Mouse (Mus musculus) hindbrain, embryonic 10.5 days (tissue): ENCODE measurements around the gene Crhr1. TPM values are rescaled to one million over a fixed set of nuclear protein-coding genes. Genes with fewer than 3 reads are reported as not detected.

Experiments used
- DNase-seq: peaks from one replicate; pipeline ENCODE4 v3.0.0-alpha.2; 2017; ENCODE audit warnings: low spot score
- H3K27ac ChIP-seq: fragments of 300-500 bp; sonication (generic); 2 replicates; pipeline ENCODE4 v1.5.1; 2016; ENCODE audit warnings: mild to moderate bottlenecking, moderate library complexity
- H3K27me3 ChIP-seq: fragments of 300-500 bp; sonication (generic); 2 replicates; pipeline ENCODE4 v1.6.1; 2016; ENCODE audit warnings: mild to moderate bottlenecking; ENCODE audit not compliant: poor library complexity, insufficient read depth, severe bottlenecking
- H3K36me3 ChIP-seq: fragments of 300-500 bp; sonication (generic); 2 replicates; pipeline ENCODE4 v1.6.1; 2016; ENCODE audit warnings: mild to moderate bottlenecking, moderate library complexity
- H3K4me1 ChIP-seq: fragments of 300-500 bp; sonication (generic); replicated peaks from 2 replicates; pipeline ENCODE4 v1.6.1; 2016; ENCODE audit warnings: mild to moderate bottlenecking
- H3K4me3 ChIP-seq: fragments of 300-500 bp; sonication (generic); 2 replicates; pipeline ENCODE4 v1.5.1; 2016; ENCODE audit warnings: mild to moderate bottlenecking, moderate library complexity
- H3K9me3 ChIP-seq: fragments of 300-500 bp; sonication (generic); 2 replicates; pipeline ENCODE4 v1.6.1; 2016; ENCODE audit warnings: mild to moderate bottlenecking, moderate library complexity
- WGBS: fragments of 180-500 bp; shearing (Covaris S2); methylation state at CpG from one replicate; pipeline ENCODE4 v1.1.7; 2016; 5-methylcytosine and 5-hydroxymethylcytosine counted together
- polyA plus RNA-seq: library from polyadenylated mRNA; unstranded; fragments of >200 nt; fragmentation: Nextera tagmentation; extraction: Ambion mirVana; gene quantifications from 2 replicates; pipeline ENCODE4 v1.2.1, GENCODE M21; 2016

Crhr1 gene
- polyA plus RNA-seq, 1 experiment from 2014 or later = 0.95 TPM

DNA sequence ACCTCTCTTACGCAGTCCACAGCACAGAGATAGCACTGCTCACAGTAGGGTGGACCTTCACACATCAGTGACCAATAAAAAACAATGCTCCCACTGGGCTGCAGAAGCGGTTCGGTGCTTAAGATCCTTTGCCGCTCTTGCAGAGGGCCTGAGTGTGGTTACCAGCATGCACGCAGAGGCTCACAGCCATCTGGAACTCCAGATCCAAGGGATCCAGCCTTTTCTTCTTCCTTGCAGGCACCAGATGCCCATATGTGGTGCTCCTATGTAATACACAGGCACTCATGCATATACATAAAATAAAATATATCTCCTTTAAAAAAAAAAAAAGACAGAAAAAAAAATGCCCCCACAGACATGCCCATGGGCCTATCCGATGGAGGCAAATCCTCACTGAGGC lies 19.0 kb upstream of the Crhr1 start:
- Histone ChIP-seq H3K4me3 (no peak overlapping the region), H3K9me3 (no peaks in the 10 kb centered on the region), H3K27me3 (no peaks in the 10 kb centered on the region), H3K36me3 (no peaks in the 10 kb centered on the region), H3K27ac (no peak overlapping the region), H3K4me1 (peaks cover 16% of the 10 kb centered on the region)
- no peak for DNase-seq
- 60% methylated on average over 6 of the region's 6 CpGs for WGBS

DNA sequence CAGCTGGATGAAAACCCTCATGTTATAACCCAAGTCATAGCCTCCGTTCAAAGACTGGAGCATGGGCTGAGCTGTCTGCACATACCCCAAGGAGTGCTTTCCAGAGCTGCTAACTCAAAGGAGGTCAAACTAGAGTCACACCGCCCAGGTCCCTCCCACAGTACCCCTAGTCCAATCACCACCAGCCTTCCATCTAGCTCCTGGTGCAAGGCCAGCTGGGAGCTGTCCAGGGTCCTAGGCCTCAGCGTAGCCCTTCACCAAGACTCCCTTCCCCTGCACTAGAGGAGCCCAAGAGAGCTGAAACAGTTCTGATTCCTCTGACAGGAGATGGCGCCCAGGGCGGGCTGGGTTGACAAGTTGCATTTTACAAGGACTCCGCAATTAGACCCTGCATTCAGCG lies 18.0 kb upstream of the Crhr1 start:
- 6% methylated on average over 7 of the region's 7 CpGs for WGBS
- peak; percentile 84 for DNase-seq
- Histone ChIP-seq H3K4me1 (peaks cover 16% of the 10 kb centered on the region), H3K36me3 (no peaks in the 10 kb centered on the region), H3K9me3 (no peaks in the 10 kb centered on the region), H3K27me3 (no peaks in the 10 kb centered on the region), H3K27ac (no peak overlapping the region), H3K4me3 (no peak overlapping the region)

GRCm38 (mm10) chr11:104118356-104118755 lies 14.3 kb upstream of the Crhr1 start:
- Histone ChIP-seq H3K4me1 (peaks cover 11% of the 10 kb centered on the region), H3K9me3 (no peaks in the 10 kb centered on the region), H3K27ac (no peak overlapping the region), H3K36me3 (no peaks in the 10 kb centered on the region), H3K27me3 (no peaks in the 10 kb centered on the region), H3K4me3 (no peak overlapping the region)
- DNase-seq = no peak
- 83% methylated on average over 4 of the region's 4 CpGs for WGBS

GRCm38 (mm10) chr11:104122966-104123365 lies 9.7 kb upstream of the Crhr1 start:
- Histone ChIP-seq H3K9me3 (no peaks in the 10 kb centered on the region), H3K27me3 (no peaks in the 10 kb centered on the region), H3K4me3 (no peak overlapping the region), H3K4me1 (no peaks in the 10 kb centered on the region), H3K27ac (no peak overlapping the region), H3K36me3 (no peaks in the 10 kb centered on the region)
- 79% methylated on average over 7 of the region's 7 CpGs for WGBS
- DNase-seq = no peak

- no peak overlapping the region for H3K4me3 ChIP-seq
- H3K9me3 ChIP-seq = no peaks in the 10 kb centered on the region
- no peaks in the 10 kb centered on the region for H3K36me3 ChIP-seq
- no peaks in the 10 kb centered on the region for H3K27me3 ChIP-seq
- no peaks in the 10 kb centered on the region for H3K4me1 ChIP-seq
- H3K27ac ChIP-seq = no peak overlapping the region
- no peak for DNase-seq
- 86% methylated on average over 10 of the region's 10 CpGs for WGBS
Observed at GRCm38 (mm10) chr11:104123479-104123878, 9.2 kb upstream of the Crhr1 start.

GRCm38 (mm10) chr11:104124582-104124981 lies 8.1 kb upstream of the Crhr1 start:
- Histone ChIP-seq H3K4me1 (no peaks in the 10 kb centered on the region), H3K27ac (no peak overlapping the region), H3K4me3 (no peak overlapping the region), H3K9me3 (no peaks in the 10 kb centered on the region), H3K36me3 (no peaks in the 10 kb centered on the region), H3K27me3 (no peaks in the 10 kb centered on the region)
- DNase-seq = no peak
- 89% methylated on average over 3 of the region's 3 CpGs for WGBS

GRCm38 (mm10) chr11:104129466-104129865 lies 3.2 kb upstream of the Crhr1 start:
- WGBS = 86% methylated on average over 5 of the region's 5 CpGs
- Histone ChIP-seq H3K27ac (no peak overlapping the region), H3K27me3 (peaks cover 47% of the 10 kb centered on the region), H3K4me1 (peaks cover 30% of the 10 kb centered on the region), H3K4me3 (no peak overlapping the region), H3K36me3 (no peaks in the 10 kb centered on the region), H3K9me3 (no peaks in the 10 kb centered on the region)
- DNase-seq = no peak

DNA sequence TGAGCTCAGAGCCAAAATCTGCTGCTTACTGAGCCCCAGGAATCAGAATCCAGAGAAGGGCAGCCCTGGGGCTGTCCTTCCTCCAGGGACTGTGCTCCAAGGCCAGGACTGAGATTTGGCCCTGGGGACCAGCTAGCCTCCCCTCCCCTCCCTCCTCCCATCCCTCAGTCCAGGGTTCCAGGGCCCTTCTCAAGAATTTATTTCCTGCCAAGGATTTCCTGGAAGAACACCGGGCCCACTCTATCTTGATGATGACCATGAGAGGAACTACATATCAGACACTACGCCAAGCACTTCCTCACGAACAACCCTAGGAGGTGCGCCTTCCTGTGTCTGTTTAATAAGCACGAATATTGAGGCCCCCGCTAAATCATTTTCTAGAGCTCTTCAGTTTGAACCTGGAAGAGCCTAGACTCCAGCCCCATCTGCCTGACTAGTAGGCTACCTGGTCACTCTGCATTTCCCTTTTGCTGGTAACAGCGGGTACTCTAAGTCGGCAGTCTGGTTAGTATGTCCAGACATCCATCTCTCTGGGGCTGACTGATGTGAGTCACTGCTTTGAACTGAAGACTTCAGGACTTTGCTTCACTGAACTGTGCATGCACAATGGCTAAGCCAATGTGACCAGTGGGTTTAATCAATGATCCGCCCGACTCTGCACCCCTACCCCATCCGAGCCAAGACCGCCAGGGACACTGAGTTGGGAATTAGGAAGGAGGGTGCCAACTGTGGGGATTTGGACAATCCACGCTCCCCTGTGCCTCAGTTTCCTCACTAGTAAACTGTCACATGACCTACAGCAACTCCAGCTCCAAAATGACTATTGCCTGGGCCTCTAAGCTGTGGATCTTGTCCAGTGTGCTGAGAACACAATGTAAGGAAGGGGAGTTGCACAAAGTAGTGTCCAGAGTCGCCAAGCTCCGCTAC lies 1.7 kb upstream of the Crhr1 start:
- Histone ChIP-seq H3K27me3 (peaks cover 62% of the 10 kb centered on the region), H3K27ac (no peak overlapping the region), H3K36me3 (no peaks in the 10 kb centered on the region), H3K9me3 (no peaks in the 10 kb centered on the region), H3K4me1 (peaks cover 30% of the 10 kb centered on the region), H3K4me3 (no peak overlapping the region)
- DNase-seq = no peak
- WGBS = 76% methylated on average over 15 of the region's 15 CpGs

GRCm38 (mm10) chr11:104131756-104132155 lies 899 bp upstream of the Crhr1 start:
- peaks cover 30% of the 10 kb centered on the region for H3K4me1 ChIP-seq
- no peaks in the 10 kb centered on the region for H3K9me3 ChIP-seq
- peaks cover 70% of the 10 kb centered on the region for H3K27me3 ChIP-seq
- DNase-seq = peak; percentile 74
- no peaks in the 10 kb centered on the region for H3K36me3 ChIP-seq
- under 1% methylated on average over 21 of the region's 21 CpGs for WGBS
- H3K4me3 ChIP-seq = peak overlapping the region; percentile 76
- peak overlapping the region; percentile 83; the same call in 1 of the 2 replicates for H3K27ac ChIP-seq

DNA sequence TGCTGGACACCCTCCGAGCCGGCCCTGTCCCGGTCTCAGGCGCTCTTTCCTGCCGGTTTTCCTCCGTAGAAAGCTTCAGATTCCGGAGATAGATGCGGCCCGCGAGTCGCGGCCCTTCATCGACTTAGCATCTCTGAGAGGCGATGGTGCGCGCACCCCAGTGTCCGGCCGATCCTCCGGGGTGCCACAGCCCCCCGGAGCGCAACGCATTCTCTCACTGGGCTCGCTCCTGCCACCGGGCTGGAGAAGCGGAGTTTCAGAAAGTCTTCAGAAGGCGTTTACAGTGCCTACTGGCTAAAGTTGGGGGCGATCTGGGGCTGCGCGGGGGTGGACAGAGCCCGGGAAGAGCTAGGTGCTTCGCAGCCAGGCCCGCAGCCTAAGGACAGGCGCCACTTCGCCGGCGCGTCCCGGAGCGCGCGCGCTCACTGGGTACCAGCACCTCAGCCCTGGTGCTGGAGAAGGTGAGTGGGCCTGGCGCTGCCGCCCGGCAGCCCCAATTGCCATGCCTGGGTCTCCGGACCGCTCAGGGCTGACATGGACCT lies 858 bp downstream of the Crhr1 start:
- Histone ChIP-seq H3K4me1 (peaks cover 30% of the 10 kb centered on the region), H3K9me3 (no peaks in the 10 kb centered on the region), H3K36me3 (no peaks in the 10 kb centered on the region), H3K27me3 (peaks cover 84% of the 10 kb centered on the region), H3K4me3 (peak overlapping the region; percentile 76), H3K27ac (no peak overlapping the region)
- peak; percentile 46 for DNase-seq
- under 1% methylated on average over 47 of the region's 47 CpGs for WGBS

DNA sequence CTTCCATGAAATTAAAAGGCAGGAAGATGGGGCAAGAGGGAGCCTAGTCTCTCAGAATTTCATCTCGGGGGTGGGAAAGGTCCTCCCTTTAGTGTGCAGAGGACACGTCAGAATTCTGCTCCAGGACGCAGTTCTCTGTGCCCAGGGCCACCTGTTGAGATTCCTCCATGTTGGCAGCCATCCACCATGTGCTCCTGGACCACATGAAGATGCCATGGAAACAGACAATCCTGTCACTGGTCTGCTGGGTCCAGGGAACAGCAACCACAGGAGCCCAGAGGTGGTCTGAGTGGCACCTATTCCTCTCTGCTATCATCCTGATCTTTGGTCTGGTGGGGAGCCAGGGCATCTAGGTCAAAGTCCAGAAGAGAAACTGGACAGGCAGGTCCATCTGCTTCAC lies 6.3 kb downstream of the Crhr1 start:
- 77% methylated on average over 3 of the region's 3 CpGs for WGBS
- Histone ChIP-seq H3K4me3 (no peak overlapping the region), H3K27ac (no peak overlapping the region), H3K4me1 (no peaks in the 10 kb centered on the region), H3K27me3 (peaks cover 52% of the 10 kb centered on the region), H3K36me3 (no peaks in the 10 kb centered on the region), H3K9me3 (no peaks in the 10 kb centered on the region)
- no peak for DNase-seq

GRCm38 (mm10) chr11:104144930-104145329 lies 12.3 kb downstream of the Crhr1 start:
- no peaks in the 10 kb centered on the region for H3K9me3 ChIP-seq
- H3K27me3 ChIP-seq = 0 out of 2 replicates have a peak, but pooled peaks cover 4% of the 10 kb centered on the region
- no peak for DNase-seq
- no peak overlapping the region for H3K4me3 ChIP-seq
- 98% methylated on average over 1 of the region's 1 CpGs for WGBS
- no peaks in the 10 kb centered on the region for H3K36me3 ChIP-seq
- no peak overlapping the region for H3K27ac ChIP-seq
- H3K4me1 ChIP-seq = no peaks in the 10 kb centered on the region

- DNase-seq = no peak
- 70% methylated on average over 7 of the region's 7 CpGs for WGBS
- H3K27ac ChIP-seq = no peak overlapping the region
- H3K4me1 ChIP-seq = peaks cover 14% of the 10 kb centered on the region
- no peak overlapping the region for H3K4me3 ChIP-seq
- H3K36me3 ChIP-seq = no peaks in the 10 kb centered on the region
- H3K27me3 ChIP-seq = 0 out of 2 replicates have a peak, but pooled peaks cover 13% of the 10 kb centered on the region
- no peaks in the 10 kb centered on the region for H3K9me3 ChIP-seq
Observed at GRCm38 (mm10) chr11:104148787-104149186, 16.1 kb downstream of the Crhr1 start.
